Mouse (Mus musculus) small intestine, adult 2 months (tissue): Measurements from ENCODE around the gene Tbc1d8.

Source experiments
- CTCF ChIP-seq: fragments of 200-500 bp; IDR thresholded peaks from 2 replicates; pipeline ENCODE4 v1.5.1; 2012; ENCODE audit warnings: low read depth, mild to moderate bottlenecking, control low read depth, inconsistent platforms, low read length, moderate library complexity, mixed read lengths; ENCODE audit not compliant: insufficient replicate concordance, insufficient read length; ENCODE audit errors: extremely low read depth
- POLR2A ChIP-seq: fragments of 200-500 bp; IDR thresholded peaks from 2 replicates; pipeline ENCODE4 v1.6.1; 2012; ENCODE audit warnings: low read depth, mild to moderate bottlenecking, control low read depth, inconsistent platforms, low read length, moderate library complexity

DNA sequence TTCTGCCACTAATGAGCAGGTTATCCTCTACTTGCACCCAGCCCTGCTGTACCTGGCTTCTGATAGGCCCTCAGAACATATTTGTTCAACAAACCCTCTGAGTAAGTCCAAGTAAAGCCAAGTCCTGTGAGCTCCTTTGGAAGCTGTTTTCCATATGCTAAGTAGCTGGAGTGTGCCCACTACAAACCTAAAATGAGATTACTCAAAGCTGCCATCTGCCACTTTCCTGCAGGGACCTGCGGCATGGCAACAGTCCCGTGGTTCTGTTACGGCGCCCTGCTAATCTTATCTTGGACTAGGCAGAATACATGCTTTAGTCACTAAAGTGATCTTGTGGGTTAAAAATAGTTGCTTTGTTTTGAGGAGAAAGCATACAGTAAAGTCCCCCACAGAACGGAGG is 32.4 kb downstream of the Tbc1d8 start:
- TF ChIP-seq POLR2A, result no peak
- no peak for TF ChIP-seq CTCF
